Mouse (Mus musculus) thymus, adult 2 months (tissue): ENCODE measurements around the gene Ambra1. TPM values are rescaled to one million over a fixed set of nuclear protein-coding genes. Genes with fewer than 3 reads are reported as not detected.

Experiments used
- DNase-seq: peaks from one replicate; pipeline ENCODE4 v3.0.0; 2021
- H3K27ac ChIP-seq: fragments of 200-500 bp; 2 replicates; pipeline ENCODE4 v1.5.1; 2012; ENCODE audit warnings: low read length, control low read depth; ENCODE audit not compliant: control insufficient read depth, insufficient read depth
- H3K27me3 ChIP-seq: fragments of 200-500 bp; 2 replicates; pipeline ENCODE4 v1.6.1; 2012; ENCODE audit warnings: mild to moderate bottlenecking, low read length, moderate library complexity, mixed read lengths; ENCODE audit not compliant: control insufficient read depth, insufficient read depth
- H3K36me3 ChIP-seq: fragments of 200-500 bp; 2 replicates; pipeline ENCODE4 v1.6.1; 2012; ENCODE audit warnings: mild to moderate bottlenecking, low read length, moderate library complexity; ENCODE audit not compliant: control insufficient read depth, insufficient read depth
- H3K4me1 ChIP-seq: fragments of 200-500 bp; replicated peaks from 2 replicates; pipeline ENCODE4 v1.6.1; 2012; ENCODE audit warnings: low read length; ENCODE audit not compliant: control insufficient read depth, insufficient read depth
- H3K4me3 ChIP-seq: fragments of 200-500 bp; 2 replicates; pipeline ENCODE4 v1.5.1; 2012; ENCODE audit warnings: mild to moderate bottlenecking, low read length, control low read depth, moderate library complexity; ENCODE audit not compliant: control insufficient read depth, insufficient read depth
- CTCF ChIP-seq: fragments of 200-500 bp; IDR thresholded peaks from 2 replicates; pipeline ENCODE4 v1.5.1; 2012; ENCODE audit warnings: mild to moderate bottlenecking, control low read depth, low read length, moderate library complexity, borderline replicate concordance; ENCODE audit not compliant: control insufficient read depth, poor library complexity, insufficient read depth; ENCODE audit errors: extremely low read depth
- POLR2A ChIP-seq: fragments of 200-500 bp; IDR thresholded peaks from 2 replicates; pipeline ENCODE4 v1.6.1; 2012; ENCODE audit warnings: mild to moderate bottlenecking, low read length, control low read depth, moderate library complexity; ENCODE audit not compliant: control insufficient read depth, poor library complexity, insufficient read depth; ENCODE audit errors: extremely low read depth
- WGBS: fragments of 180-500 bp; shearing (Covaris S2); methylation state at CpG from one replicate; pipeline ENCODE4 v1.1.7; 2018; 5-methylcytosine and 5-hydroxymethylcytosine counted together
- polyA plus RNA-seq: library from polyadenylated mRNA; depleted of rRNA; stranded (reverse); fragments of >200 nt; gene quantifications from 2 replicates; pipeline ENCODE4 v1.2.3, GENCODE M21; 2012

Ambra1 gene
- polyA plus RNA-seq, 1 experiment, result 35.0 TPM

- no peaks in the 10 kb centered on the region for H3K27me3 ChIP-seq
- TF ChIP-seq CTCF (no peak; the same call in 1 of the 2 replicates), POLR2A (peak; percentile 45; the same call in 1 of the 2 replicates)
- DNase-seq, result peak; percentile 65
- peak overlapping the region; percentile 55 for H3K4me3 ChIP-seq
- 12% methylated on average over 15 of the region's 15 CpGs for WGBS
- peak overlapping the region; percentile 75 for H3K27ac ChIP-seq
- H3K4me1 ChIP-seq, result peaks cover 59% of the 10 kb centered on the region
- H3K36me3 ChIP-seq, result peaks cover under 1% of the 10 kb centered on the region; the same call in 1 of the 2 replicates
Measured at GRCm38 (mm10) chr2:91950275-91951085, 220.5 kb downstream of the Ambra1 start.

GRCm38 (mm10) chr2:91953825-91954224 is 223.9 kb downstream of the Ambra1 start:
- 80% methylated on average over 5 of the region's 5 CpGs for WGBS
- Histone ChIP-seq H3K4me1 (peaks cover 57% of the 10 kb centered on the region), H3K4me3 (no peak overlapping the region), H3K36me3 (no peaks in the 10 kb centered on the region), H3K27ac (no peak overlapping the region), H3K27me3 (no peaks in the 10 kb centered on the region)
- DNase-seq, result no peak
- TF ChIP-seq CTCF (no peak), POLR2A (no peak)

- no peak for TF ChIP-seq POLR2A
- no peak for TF ChIP-seq CTCF
- H3K27ac ChIP-seq, result no peak overlapping the region
- DNase-seq, result no peak
- H3K36me3 ChIP-seq, result no peaks in the 10 kb centered on the region
- WGBS, result 94% methylated on average over 4 of the region's 4 CpGs
- H3K27me3 ChIP-seq, result no peaks in the 10 kb centered on the region
- H3K4me1 ChIP-seq, result peaks cover 63% of the 10 kb centered on the region
- no peak overlapping the region for H3K4me3 ChIP-seq
Measured at GRCm38 (mm10) chr2:91955121-91955591, 225.2 kb downstream of the Ambra1 start.

DNA sequence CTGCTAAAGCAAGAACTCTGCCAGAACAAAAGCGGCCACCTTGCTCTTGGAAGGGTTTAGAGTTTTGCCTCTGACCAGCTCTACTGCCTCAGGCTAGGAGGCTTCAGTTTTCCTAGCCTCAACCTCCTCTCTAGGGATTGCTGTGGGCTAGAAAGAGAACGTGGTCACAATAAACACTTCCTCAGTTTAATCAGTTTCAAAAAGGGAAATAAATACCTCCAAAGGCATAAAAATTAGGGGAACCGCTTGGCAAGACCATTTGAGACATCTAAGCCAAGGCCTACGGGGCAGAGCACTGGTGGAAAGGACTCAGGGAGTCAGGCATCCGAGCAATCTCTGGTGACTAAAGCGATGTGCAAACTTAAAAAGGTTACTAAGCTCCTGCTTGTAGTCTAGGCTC is 225.9 kb downstream of the Ambra1 start:
- TF ChIP-seq CTCF (no peak), POLR2A (no peak)
- H3K27ac ChIP-seq, result no peak overlapping the region
- H3K27me3 ChIP-seq, result no peaks in the 10 kb centered on the region
- no peak overlapping the region for H3K4me3 ChIP-seq
- H3K36me3 ChIP-seq, result no peaks in the 10 kb centered on the region
- H3K4me1 ChIP-seq, result peaks cover 64% of the 10 kb centered on the region
- DNase-seq, result no peak
- WGBS, result 82% methylated on average over 6 of the region's 6 CpGs

DNA sequence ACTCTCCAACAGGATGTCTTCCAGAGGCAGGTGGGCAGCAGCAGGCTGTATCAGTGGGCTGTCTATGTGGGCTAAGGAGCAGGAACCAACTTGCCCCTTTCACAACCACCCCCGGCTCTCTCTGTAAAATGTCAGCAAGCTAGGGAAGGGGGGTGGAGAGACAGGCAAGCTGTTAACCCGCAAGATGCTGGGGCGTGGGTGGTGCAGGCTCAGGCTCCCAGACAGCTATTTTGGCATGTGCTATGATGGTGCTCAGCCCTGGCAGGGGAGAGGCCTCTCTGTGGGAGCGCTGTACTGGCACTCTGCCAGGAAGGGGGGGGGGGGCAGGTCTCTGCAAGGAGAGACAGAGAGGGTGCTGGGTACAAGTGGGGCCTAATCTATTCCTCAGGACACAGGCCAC is 227.2 kb downstream of the Ambra1 start:
- Histone ChIP-seq H3K36me3 (no peaks in the 10 kb centered on the region), H3K27ac (peak overlapping the region; percentile 78), H3K27me3 (no peaks in the 10 kb centered on the region), H3K4me3 (peak overlapping the region; percentile 14), H3K4me1 (peaks cover 70% of the 10 kb centered on the region)
- TF ChIP-seq CTCF, result no peak; the same call in 1 of the 2 replicates
- TF ChIP-seq POLR2A, result no peak
- 2% methylated on average over 4 of the region's 4 CpGs for WGBS
- peak; percentile 79 for DNase-seq

GRCm38 (mm10) chr2:91958049-91958448 is 228.1 kb downstream of the Ambra1 start:
- peak overlapping the region; percentile 63; the same call in 1 of the 2 replicates for H3K27ac ChIP-seq
- 83% methylated on average over 8 of the region's 8 CpGs for WGBS
- H3K36me3 ChIP-seq, result no peaks in the 10 kb centered on the region
- DNase-seq, result no peak
- H3K4me1 ChIP-seq, result peaks cover 71% of the 10 kb centered on the region
- no peak overlapping the region for H3K4me3 ChIP-seq
- TF ChIP-seq POLR2A (no peak), CTCF (no peak)
- H3K27me3 ChIP-seq, result no peaks in the 10 kb centered on the region
